Mouse (Mus musculus) inflammation-experienced regulatory T-cells, adult 6 months (primary cell): ENCODE data around the gene Mrto4. TPM values are rescaled to one million over a fixed set of nuclear protein-coding genes. Genes with fewer than 3 reads are reported as not detected.

Experiments used
- polyA plus RNA-seq, 3 experiments: library from polyadenylated mRNA; unstranded; fragments of 100-300 nt; shearing (Covaris generic); gene quantifications; one replicate each; pipeline ENCODE4 v1.2.1; 2017

The Mrto4 gene
- polyA plus RNA-seq, 3 experiments from 2014 or later, result 34.9 to 56.1 (median 49.1) TPM

Other genes starting within 250 kb of the Mrto4 start
- 100 to 1,000 TPM; 341 to 392 (median 352) TPM for gene Minos1, start 221.5 kb downstream of the Mrto4 start, polyA plus RNA-seq
- 100 to 1,000 TPM; 536 to 831 (median 607) TPM for gene Capzb, start 159.7 kb downstream of the Mrto4 start, polyA plus RNA-seq
- gene Pqlc2, start 41.9 kb downstream of the Mrto4 start, polyA plus RNA-seq, result 10 to 100 TPM in 1 of 3 experiments, 1 to 10 TPM in 2; 7.6 to 10.0 (median 9.7) TPM
- gene Akr7a5, start 41.8 kb downstream of the Mrto4 start, polyA plus RNA-seq, result 1 to 10 TPM; 5.4 to 7.7 (median 6.8) TPM
- 10 to 100 TPM; 19.5 to 25.3 (median 24.8) TPM for gene Emc1, start within 50 bp of the Mrto4 start, polyA plus RNA-seq
- 10 to 100 TPM; 32.1 to 69.4 (median 56.7) TPM for gene Ubr4, start within 50 bp of the Mrto4 start, polyA plus RNA-seq
- gene Iffo2, start 178.0 kb upstream of the Mrto4 start, polyA plus RNA-seq, result 1 to 10 TPM; 2.7 to 5.1 (median 4.2) TPM